Mouse (Mus musculus) stomach, postnatal 0 days (tissue): ENCODE measurements around the gene Unc5a.

ENCODE experiments used
- CTCF ChIP-seq: IDR thresholded peaks from 2 replicates; pipeline ENCODE4 v1.5.1; 2016; ENCODE audit warnings: antibody characterized with exemption, low read depth, mild to moderate bottlenecking, moderate library complexity
- EP300 ChIP-seq: optimal IDR thresholded peaks from 2 replicates; pipeline ENCODE3; 2016; ENCODE audit warnings: antibody characterized with exemption

- TF ChIP-seq CTCF (no peak), EP300 (no peak)
These were observed 2.8 kb upstream of the Unc5a start for GRCm38 (mm10) chr13:54946406-54946805.
